Mouse (Mus musculus) E14TG2a.4 (cell line): ENCODE measurements around the gene Cnnm2.
"Not testable (repeated sequence)": the region's sequence is repeated elsewhere in the genome, so short reads cannot be mapped to it uniquely, and the experiment has no call there.

Experiments used
- H3K27me3 ChIP-seq: 2 replicates; pipeline ENCODE4 v1.6.1; 2014; ENCODE audit warnings: low read length, control low read depth; ENCODE audit not compliant: insufficient read depth
- H3K36me3 ChIP-seq: 2 replicates; pipeline ENCODE4 v1.6.1; 2014; ENCODE audit warnings: low read length, control low read depth; ENCODE audit not compliant: insufficient read depth
- H3K4me1 ChIP-seq: replicated peaks from 2 replicates; pipeline ENCODE4 v1.6.1; 2014; ENCODE audit warnings: low read depth, low read length, control low read depth
- H3K4me3 ChIP-seq: replicated peaks from 2 replicates; pipeline ENCODE4 v1.5.1; 2014; ENCODE audit warnings: mild to moderate bottlenecking, low read length
- H3K9me3 ChIP-seq: 2 replicates; pipeline ENCODE4 v1.6.1; 2014; ENCODE audit warnings: low read length, control low read depth
- CTCF ChIP-seq: conservative IDR thresholded peaks from 2 replicates; pipeline ENCODE4 v1.5.1; 2014; ENCODE audit warnings: low read length
- NANOG ChIP-seq: IDR thresholded peaks from 2 replicates; pipeline ENCODE4 v1.6.1; 2014; ENCODE audit warnings: borderline replicate concordance, low read length, mixed read lengths
- POU5F1 ChIP-seq: IDR thresholded peaks from 2 replicates; pipeline ENCODE4 v1.6.1; 2014; ENCODE audit warnings: low read length, borderline replicate concordance

The Cnnm2 gene

DNA sequence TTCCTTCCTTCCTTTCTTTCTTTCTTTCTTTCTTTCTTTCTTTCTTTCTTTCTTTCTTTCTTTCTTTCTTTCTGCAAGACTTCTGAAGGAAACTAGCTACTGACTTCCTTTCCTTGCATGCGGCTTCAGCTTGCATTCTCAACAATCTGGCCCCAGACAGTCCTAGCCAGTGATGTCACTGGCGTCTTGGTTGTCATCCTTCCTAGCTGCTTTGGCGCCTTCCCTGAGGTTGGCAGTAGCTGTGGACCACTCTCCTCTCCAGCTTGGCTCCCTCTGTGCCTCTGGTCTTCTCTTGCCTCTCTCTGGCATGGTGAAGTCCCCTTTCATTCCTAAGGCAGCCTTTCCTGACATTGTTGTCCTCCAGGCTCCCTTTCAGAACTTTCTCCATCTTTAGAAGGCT lies 15.5 kb downstream of the Cnnm2 start:
- H3K4me1 ChIP-seq: peaks cover 18% of the 10 kb centered on the region
- H3K27me3 ChIP-seq: no peaks in the 10 kb centered on the region
- H3K36me3 ChIP-seq: peaks cover 2% of the 10 kb centered on the region; the same call in 1 of the 2 replicates
- TF ChIP-seq CTCF (no peak), POU5F1 (no peak), NANOG (no peak)
- H3K9me3 ChIP-seq: no peaks in the 10 kb centered on the region
- no peak overlapping the region for H3K4me3 ChIP-seq

DNA sequence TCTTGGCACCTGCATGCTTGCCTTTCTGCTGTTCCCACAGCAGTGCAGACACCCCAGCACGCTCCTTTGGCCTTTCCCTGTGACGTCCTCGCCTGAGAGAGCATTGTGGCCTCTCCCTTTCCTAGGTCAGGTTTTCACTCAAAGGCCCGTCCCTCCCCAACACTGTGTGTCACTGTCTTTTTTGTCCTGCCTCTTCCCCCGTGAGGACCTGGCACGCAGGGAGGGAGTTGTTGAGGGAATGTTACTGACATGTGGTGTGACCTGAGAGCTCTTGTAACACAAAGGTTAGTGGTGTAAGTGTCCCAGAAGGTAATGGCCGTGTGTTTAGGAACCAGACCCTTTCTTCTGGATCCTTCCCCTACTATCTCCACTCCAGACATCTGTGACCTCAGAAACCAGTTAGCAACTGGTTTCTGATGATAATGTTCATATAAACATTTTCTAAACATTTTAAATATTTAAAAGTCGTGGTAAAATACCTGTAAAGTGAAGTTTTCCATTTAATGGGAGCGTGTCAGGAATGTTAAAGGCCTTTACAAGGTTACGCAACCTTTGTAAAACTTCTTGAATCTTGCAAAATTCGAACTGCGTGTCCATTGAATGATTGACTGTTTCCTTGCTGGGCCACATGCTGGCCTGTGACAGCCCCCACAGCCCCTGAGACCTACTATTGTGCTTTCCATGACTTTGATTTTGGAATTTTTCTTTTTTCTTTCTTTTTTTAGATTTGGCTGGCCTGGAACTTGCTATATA lies 16.7 kb downstream of the Cnnm2 start:
- Histone ChIP-seq H3K9me3 (no peaks in the 10 kb centered on the region), H3K4me1 (peaks cover 10% of the 10 kb centered on the region; the same call in 1 of the 2 replicates), H3K36me3 (peaks cover 2% of the 10 kb centered on the region; the same call in 1 of the 2 replicates), H3K4me3 (no peak overlapping the region), H3K27me3 (no peaks in the 10 kb centered on the region)
- TF ChIP-seq NANOG: no peak
- no peak for TF ChIP-seq CTCF
- no peak for TF ChIP-seq POU5F1

DNA sequence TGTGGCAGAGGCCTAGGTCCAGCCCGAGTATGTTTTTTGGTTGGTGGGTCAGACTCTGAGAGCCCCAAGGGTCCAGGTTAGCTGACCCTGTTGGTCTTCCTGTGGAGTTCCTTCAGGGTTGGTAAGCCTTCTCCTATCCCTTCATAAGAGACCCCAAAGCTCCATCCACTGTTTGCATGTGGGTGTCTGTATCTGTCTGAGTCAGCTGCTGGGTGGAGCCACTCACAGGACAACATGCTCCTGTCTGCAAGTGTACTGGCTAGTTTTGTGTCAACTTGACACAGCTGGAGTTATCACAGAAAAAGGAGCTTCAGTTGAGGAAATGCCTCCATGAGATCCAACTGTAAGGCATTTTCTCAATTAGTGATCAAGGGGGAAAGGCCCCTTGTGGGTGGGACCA lies 17.7 kb downstream of the Cnnm2 start:
- peaks cover 18% of the 10 kb centered on the region for H3K4me1 ChIP-seq
- H3K4me3 ChIP-seq, H3K9me3 ChIP-seq, H3K36me3 ChIP-seq, H3K27me3 ChIP-seq: not testable (repeated sequence)

DNA sequence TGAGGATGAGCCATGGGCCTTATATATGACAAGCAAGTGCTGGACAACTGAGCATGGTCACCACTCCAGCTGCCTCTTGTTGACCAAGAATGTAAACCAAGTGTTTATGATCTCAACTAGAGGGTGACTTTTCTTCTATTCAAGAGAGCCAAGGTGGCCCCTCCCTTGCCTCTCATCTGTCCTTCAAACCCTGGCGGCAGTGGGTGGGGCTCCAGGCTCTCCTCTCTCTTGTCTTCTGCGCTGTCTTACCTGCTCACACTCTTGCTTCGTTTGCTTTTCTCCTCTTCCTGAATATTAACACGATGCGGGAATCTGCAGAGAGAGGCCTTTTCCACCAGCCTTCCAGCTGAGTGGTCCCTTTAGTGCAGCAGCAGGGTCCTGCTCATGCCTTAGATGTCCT lies 22.6 kb downstream of the Cnnm2 start:
- TF ChIP-seq NANOG (no peak), CTCF (no peak), POU5F1 (no peak)
- H3K4me1 ChIP-seq: peaks cover 22% of the 10 kb centered on the region
- no peaks in the 10 kb centered on the region for H3K27me3 ChIP-seq
- no peak overlapping the region for H3K4me3 ChIP-seq
- H3K9me3 ChIP-seq: no peaks in the 10 kb centered on the region
- no peaks in the 10 kb centered on the region for H3K36me3 ChIP-seq

DNA sequence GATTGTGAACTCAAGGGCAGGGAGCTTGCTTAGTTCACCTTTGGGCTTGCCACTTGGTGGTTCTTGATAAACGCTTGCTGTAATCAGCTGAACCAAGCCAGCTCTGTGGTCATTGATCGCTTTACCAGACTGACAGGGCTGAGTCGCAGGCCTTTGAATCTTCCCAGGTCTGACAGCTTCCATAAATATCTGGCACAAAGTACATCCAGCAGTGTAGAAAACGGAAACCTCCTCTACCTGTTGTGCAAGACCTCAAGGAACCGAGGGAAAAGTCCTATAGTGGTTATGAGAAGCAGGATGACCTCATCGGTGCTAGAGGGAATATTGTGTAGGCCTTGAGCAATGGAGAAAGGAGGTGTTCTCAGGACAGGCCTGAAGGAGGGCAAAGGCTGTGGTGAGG lies 23.1 kb downstream of the Cnnm2 start:
- no peaks in the 10 kb centered on the region for H3K9me3 ChIP-seq
- H3K4me3 ChIP-seq: no peak overlapping the region
- H3K4me1 ChIP-seq: peaks cover 22% of the 10 kb centered on the region
- H3K27me3 ChIP-seq: no peaks in the 10 kb centered on the region
- H3K36me3 ChIP-seq: no peaks in the 10 kb centered on the region
- TF ChIP-seq NANOG (no peak), POU5F1 (no peak), CTCF (no peak)

DNA sequence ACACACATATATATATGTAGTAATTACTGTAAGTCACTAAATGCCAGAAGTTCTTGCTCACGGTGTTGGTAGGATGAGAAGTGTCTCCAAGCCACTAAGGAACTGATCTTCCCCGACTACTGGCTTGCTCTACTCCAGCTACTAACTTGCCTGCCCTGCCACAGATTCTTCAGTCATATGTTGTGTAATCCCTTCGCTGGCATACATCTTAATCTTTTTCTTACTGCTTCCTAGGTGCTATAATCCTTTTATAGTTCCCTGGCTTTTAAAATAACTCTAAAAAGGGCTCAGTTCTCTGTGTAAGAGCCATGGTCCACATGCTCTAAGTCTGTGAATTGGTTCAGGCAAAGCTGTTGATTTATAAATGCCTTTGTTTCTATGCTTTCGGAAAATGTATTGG lies 24.2 kb downstream of the Cnnm2 start:
- peaks cover 22% of the 10 kb centered on the region for H3K4me1 ChIP-seq
- H3K4me3 ChIP-seq: no peak overlapping the region
- H3K9me3 ChIP-seq: no peaks in the 10 kb centered on the region
- H3K36me3 ChIP-seq: no peaks in the 10 kb centered on the region
- TF ChIP-seq POU5F1: no peak
- TF ChIP-seq NANOG: no peak
- TF ChIP-seq CTCF: no peak
- no peaks in the 10 kb centered on the region for H3K27me3 ChIP-seq

DNA sequence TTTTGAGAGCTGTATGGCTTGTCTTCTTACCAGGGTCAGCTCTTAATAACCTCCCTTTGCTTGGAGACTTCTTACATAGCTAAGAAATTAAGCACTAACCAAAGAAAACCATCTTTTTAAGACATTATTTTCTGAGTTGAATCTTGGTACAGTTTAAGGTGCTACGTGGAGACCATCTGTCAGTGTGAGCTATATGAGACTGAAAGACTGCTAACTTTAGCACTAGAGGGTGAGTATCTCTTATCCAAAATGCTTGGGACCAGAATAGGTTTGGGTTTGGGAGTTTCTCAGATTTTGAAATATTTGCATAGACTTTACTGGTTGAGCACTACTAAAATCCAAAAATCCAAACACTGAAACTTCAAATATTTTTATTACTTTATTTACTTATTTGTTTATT lies 28.4 kb downstream of the Cnnm2 start:
- Histone ChIP-seq H3K9me3 (no peaks in the 10 kb centered on the region), H3K4me3 (no peak overlapping the region), H3K36me3 (no peaks in the 10 kb centered on the region), H3K4me1 (peaks cover 7% of the 10 kb centered on the region; the same call in 1 of the 2 replicates), H3K27me3 (no peaks in the 10 kb centered on the region)
- no peak for TF ChIP-seq POU5F1
- TF ChIP-seq NANOG: no peak
- no peak for TF ChIP-seq CTCF

DNA sequence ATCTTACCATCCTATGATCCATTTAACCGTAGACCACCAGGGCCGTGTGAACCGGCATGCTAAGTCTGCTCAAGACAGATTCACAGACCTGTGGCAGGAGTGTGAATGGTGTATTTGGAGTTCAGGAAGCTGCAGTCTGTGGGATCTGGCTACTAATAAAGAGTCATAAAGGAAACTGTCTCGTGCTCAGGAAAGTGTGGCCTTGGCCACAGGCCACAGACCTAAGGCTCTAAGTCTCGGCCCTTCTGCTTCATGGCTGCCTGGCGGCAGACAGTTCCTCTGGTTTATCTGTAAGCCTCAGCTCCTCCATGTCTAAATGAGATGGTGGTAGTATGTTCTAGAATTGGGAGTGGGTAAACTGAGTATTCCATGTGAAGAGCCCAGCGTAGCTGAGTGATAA lies 30.0 kb downstream of the Cnnm2 start:
- no peak for TF ChIP-seq NANOG
- no peak for TF ChIP-seq POU5F1
- TF ChIP-seq CTCF: no peak
- Histone ChIP-seq H3K9me3 (no peaks in the 10 kb centered on the region), H3K36me3 (no peaks in the 10 kb centered on the region), H3K27me3 (no peaks in the 10 kb centered on the region), H3K4me1 (peaks cover 15% of the 10 kb centered on the region; the same call in 1 of the 2 replicates), H3K4me3 (no peak overlapping the region)

DNA sequence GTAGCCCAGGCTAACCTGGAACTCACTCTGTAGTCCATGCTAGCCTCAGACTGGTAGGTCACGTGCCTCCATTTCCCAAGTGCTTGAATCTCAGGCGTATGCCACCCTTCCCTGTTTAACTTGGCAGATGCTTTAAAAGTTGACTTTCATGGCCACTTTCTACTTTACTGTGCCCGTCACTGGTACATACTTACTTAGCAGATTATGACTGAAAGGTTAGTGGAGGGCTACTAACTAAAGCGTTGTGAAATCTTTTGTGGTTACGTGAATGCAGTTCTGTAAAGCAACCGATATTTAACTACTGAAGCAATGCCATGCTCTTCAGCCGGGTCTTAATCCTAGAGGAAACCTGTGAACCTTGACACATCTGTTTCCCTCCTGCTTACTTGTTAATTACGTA lies 30.5 kb downstream of the Cnnm2 start:
- Histone ChIP-seq H3K27me3 (no peaks in the 10 kb centered on the region), H3K4me3 (no peak overlapping the region), H3K36me3 (peaks cover 2% of the 10 kb centered on the region), H3K9me3 (no peaks in the 10 kb centered on the region), H3K4me1 (peaks cover 10% of the 10 kb centered on the region; the same call in 1 of the 2 replicates)
- TF ChIP-seq CTCF: no peak
- no peak for TF ChIP-seq POU5F1
- TF ChIP-seq NANOG: no peak
